Mouse (Mus musculus) thymus, postnatal 4 days (tissue): ENCODE results near the gene Pms1.
"Not testable (repeated sequence)": the region's sequence is repeated elsewhere in the genome, so short reads cannot be mapped to it uniquely, and the experiment has no call there.

ENCODE experiments used
- DNase-seq: peaks from one replicate; pipeline ENCODE4 v3.0.0; 2021

Gene Pms1

GRCm38 (mm10) chr1:53296581-53297383 is at the start of gene Pms1, which contains the start of the genes Ormdl1 and Gm28778:
Pms1 (minus strand) TSS chr1:53297018.
Ormdl1 (plus strand) TSS chr1:53297095.
Gm28778 (plus strand) TSS chr1:53297111.
- peak; percentile 93 for DNase-seq

DNA sequence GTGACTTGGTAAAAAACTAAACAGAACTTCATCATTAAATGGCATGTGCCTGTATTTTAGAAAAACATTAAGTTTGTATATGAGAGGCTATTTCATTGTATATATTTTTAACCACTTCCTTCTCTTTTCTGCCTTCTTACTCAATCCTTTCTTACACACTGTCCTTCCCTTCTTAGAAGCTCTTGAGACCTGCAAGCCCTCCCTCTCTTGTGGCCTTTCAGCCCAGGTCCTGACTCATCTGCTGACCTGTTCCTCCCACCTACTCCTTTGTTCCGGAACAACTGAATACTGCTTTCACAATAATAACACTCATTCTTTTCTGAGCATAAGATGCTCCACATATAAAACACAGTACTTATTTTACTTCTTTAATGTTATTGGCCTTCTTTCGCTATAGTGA is 44.3 kb upstream of the Pms1 start:
- DNase-seq, result no peak

- not testable (repeated sequence) for DNase-seq
Observed at GRCm38 (mm10) chr1:53337403-53337802, 40.6 kb upstream of the Pms1 start.

DNA sequence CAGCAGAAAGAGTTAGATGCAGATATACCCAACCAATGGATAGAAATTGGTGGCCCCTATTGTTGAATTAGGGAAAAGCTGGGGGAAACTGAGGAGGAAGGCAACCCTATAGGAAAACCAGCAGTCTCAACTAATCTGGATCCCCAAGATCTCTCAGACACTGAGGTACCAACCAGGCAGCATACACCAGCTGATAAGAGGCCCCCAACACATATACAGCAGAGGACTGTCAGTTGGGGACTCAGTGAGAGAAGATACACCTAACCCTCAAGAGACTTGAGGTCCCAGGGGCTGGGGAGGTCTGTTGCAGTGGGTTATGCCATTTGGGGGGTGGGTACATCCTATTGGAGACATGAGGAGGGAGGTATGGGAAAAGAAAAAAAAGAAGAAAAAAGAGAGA is 38.6 kb upstream of the Pms1 start:
- no peak for DNase-seq

- not testable (repeated sequence) for DNase-seq
Observed at GRCm38 (mm10) chr1:53333527-53333926, 36.7 kb upstream of the Pms1 start.

DNA sequence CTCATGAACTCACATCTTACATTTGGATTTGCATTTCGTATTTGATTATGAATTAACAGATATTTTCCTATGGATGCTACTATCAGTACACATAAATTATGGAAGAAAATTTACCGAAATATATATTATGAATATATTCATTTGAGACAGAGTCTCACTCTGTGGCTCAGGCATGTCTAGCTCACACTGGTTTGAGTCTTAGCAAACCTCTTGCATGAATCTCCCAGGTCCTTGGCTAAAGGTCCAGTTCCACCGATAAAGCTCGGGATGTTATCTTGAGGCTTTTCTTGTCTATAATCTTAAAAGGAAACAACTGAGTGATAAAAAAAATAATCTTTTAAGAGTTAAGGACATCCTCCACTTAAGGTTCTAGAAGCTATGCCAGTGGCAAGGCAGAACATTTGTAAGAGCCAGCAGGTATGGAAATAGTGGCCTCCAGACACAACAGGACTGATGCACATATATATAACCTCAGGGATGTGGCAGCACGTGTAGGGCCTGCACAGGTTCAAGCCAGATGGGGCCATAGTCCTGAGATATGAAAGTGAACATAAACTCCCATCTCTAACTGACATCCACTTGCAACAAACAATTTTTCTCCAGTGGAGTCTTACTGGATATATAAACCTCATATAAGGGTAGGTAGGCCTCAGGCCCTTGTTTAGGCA is 28.1 kb upstream of the Pms1 start:
- no peak for DNase-seq

GRCm38 (mm10) chr1:53324277-53324676 is 27.5 kb upstream of the Pms1 start:
- no peak for DNase-seq

GRCm38 (mm10) chr1:53323254-53323653 is 26.4 kb upstream of the Pms1 start:
- DNase-seq, result no peak

DNA sequence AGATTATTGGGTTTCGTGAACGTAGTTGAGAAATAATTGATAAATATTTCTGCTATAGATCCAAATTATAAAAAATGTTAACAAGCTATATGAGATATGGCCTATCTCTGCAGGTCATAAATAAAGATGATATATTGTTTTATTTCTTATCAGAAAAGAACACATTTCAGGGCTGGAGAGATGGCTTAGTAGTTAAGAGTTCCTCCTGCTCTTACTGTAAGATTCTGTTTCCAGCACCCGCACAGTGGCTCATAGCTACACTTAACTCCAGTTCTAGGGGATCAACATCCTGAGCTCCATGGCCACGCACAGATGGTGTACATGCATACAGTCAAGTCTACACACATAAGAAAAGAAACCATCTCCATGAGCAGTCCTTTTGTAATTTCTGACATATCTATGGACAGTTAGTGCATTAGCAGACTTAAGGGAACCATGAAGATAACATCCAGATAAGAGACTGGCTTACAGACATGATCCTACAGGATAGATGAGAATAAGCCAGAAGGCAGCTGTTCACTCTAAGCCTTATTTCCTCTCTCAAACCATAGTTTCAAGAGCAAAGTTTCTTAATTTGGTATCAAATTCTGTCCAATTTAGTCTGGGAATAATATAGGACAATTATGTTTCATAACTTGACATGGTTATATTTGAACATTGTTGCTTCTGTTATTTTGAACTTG is 25.0 kb upstream of the Pms1 start:
- DNase-seq, result no peak

DNA sequence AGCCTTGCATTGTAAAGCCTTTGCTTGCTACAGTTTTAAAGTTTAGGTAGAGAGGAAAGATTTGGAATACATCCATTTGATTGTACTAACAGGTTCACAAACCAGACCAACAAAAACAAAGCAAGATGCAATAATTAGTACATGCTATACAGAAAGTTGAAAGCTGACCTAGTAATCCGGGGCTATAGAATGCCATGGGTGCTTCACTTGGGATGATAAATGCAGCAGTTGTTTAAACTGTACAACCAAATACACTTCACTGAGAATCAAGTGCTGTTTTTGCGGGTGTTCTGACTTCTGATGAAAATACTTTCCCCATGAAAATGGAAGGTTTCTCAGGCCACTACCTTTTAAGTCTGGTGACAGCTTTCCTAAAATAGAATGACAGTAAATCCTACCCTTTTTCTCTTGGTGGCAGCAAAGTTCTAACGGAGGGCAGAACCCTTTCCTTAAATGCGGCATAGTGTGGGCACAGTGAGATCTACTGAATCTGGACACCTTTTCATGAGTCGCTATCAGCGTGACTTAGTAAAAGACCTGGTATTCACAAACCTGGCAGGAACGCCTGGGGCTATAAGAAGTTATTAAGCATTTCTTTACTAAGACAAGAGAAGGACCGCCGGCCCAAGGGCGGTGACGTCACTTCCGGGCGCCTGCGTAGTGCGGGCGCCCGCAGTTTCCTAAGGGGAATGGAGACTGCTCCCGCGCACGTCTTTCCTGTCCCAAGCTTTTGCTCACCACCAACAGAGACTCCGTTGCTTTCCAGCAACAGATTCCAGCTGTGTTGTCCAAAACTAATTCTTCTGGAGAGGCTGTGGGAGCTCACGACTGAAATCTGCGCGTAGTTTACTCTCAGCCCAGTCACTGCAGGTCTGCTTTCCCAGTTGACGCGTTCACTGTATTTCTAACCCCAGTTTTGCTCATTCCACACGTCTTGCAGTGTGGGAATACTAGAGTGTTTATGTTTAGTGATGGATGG is 16.5 kb upstream of the Pms1 start, which contains the start of gene Osgepl1:
TSS of gene Osgepl1 (plus strand) at position 636 of the 979 bp plus-strand sequence.
- peak; percentile 91 for DNase-seq

DNA sequence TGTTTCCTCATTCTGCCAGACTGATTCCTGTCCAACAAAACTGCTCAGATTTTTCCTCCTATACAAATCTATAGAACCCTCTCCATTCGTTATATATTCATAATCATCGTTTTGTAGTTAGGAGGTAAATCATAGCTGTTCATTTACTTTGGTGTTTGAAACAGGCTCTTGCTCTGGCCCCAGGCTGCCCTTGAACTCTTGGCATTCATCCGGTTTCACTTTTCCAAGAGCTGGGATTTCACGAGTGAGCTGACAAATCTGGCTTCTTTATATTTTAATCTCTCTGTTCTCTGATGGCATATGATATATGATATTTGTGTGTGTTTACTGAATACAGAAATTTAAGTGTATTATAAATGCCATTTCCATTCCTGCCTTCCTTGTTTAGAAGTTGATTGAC is 3.7 kb upstream of the Pms1 start:
- no peak for DNase-seq

GRCm38 (mm10) chr1:53291197-53291596 is 5.6 kb downstream of the Pms1 start:
- DNase-seq, result no peak

DNA sequence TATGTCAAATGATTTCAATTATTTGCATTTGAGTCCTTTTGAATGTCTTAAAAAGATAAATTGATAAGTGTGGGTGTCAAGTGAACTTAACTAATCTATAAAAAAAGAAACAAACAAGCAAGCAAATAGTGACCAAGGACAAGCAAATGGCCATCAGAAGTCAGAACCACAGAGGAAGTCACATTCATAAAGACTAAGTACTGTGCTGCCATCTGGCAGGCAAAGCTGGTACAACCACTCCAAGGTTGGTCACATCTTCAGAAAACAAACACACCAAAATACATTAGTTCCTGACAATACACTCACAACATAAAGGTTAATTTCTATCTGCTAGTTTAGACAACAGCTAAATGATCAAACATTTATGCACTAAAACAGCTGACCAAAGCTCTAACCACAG is 24.2 kb downstream of the Pms1 start:
- peak; percentile 45 for DNase-seq

DNA sequence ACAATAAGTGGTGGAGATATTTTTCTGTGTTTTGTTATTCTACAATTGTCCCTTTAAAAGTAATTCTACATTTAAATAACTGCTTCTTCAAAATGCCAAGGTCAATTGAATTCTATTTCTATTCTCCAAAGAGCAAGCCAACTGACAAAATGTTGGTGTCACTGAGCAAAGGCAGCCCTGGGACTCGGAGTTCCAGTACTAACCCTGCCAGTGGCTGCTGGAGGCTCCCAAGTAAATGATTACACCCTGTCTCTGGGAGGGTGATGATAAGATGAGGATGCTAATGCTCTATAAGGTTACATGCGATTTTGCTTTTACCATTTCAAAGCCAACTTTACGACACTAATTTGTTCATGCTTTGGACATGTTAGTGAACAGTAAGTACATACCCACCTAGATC is 26.9 kb downstream of the Pms1 start:
- DNase-seq, result no peak

GRCm38 (mm10) chr1:53264958-53265612 is 31.7 kb downstream of the Pms1 start:
- DNase-seq, result not testable (repeated sequence)

- DNase-seq, result no peak
Observed at GRCm38 (mm10) chr1:53226063-53226462, 70.8 kb downstream of the Pms1 start.

- no peak for DNase-seq
Observed at GRCm38 (mm10) chr1:53225616-53226015, 71.2 kb downstream of the Pms1 start.

- no peak for DNase-seq
Observed at GRCm38 (mm10) chr1:53224775-53225174, 72.0 kb downstream of the Pms1 start.

DNA sequence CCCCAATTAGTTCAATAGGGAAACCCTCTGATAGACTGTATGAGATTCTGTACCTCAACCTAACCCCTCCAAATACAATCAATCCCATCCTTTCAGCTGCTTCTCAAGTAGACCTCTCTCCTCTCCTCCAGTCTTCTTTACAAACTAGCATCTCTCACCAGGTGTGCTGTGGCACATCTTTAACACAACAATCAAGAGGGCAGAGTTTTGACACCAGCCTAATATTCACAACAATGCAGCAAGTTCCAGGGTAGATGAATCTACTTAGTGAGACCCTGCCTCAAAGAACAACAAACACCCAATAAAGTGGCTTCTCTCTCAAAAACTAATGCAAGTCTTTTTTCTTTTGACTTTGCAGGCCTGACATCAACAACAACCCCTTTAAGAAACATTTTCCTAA is 86.7 kb downstream of the Pms1 start:
- no peak for DNase-seq

DNA sequence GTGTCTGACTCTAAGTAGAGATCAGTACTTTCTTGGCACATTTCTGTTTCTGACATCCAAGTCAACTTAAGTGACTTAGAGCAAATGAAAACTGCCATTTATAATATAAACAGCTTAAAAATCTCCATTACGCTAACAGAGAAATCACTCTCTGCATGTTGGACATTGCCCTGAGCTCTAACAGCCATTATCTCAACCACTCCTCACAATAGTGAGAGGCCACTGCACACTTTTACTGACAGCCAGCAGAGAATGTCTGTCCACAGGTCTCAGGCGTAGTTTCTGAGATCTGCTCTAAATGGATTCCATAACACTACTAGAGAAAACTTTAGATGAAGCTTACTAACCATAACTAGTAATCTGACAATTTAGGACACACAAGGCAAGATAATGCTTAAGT is 92.9 kb downstream of the Pms1 start:
- no peak for DNase-seq

DNA sequence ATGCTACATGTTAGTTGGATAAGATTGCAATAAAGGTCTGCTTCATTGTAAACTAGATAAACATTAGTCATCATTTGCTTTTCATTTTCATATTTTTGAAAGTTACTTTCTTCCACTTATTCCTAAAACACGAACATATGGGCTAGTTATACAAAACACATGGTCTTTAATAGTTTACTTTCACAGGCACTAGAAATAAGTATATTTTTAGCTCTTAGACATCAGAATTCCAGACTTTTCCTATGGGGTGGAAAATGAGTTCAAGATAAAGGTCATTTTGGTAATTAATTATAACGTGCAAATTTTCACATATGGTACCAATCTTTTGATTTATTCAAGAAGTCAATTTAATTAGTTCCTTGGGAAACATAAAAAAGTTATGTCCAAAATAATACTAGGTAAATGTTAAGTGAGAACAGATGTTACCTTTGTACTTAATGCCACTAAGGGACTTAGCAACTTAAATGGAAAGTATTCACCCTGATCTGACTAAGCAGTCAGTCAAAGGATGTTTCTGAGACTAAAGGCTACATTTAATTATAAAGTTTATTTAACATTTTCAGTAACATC is 95.1 kb downstream of the Pms1 start:
- no peak for DNase-seq
